In the genomic region with DNA sequence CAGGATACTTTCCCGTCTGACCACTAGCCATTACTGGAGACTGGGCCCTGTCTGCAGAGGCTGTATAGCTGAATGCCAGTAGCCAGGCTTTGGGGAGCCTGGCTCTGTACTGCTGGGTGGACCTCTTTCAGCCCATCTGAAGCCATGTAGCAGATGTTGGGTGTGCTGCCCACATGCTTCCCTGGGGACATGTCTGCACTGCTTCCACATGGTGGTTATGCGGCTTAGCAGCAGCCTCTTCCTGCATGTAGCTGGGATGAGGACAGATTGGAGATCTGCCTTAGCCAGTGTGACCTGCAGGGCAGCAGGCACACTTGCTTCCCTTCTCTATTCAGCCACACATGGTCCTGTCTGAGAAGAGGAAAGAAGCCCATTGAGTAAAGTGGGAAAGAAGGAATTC, we compare ENCODE assay signal across 26 mouse cellular contexts. TPM values are rescaled to one million over a fixed set of nuclear protein-coding genes. Genes with fewer than 3 reads are reported as not detected.
"Had no signal": no experiment of that assay in that cellular context is flagged by ENCODE, and none has a peak within 500 bp of the region (broad histone marks: within the 10 kb centered on the region; RNA-seq: fewer than 3 reads in every experiment).

No protein-coding gene starts in this region.

- H3K9ac ChIP-seq: liver, embryonic 14.5 days; liver, postnatal 0 days; lung, embryonic 14.5 days; neural tube, embryonic 12.5 days; stomach, embryonic 15.5 days had no signal

- H3K9me3 ChIP-seq: neural tube, embryonic 12.5 days; stomach, embryonic 15.5 days had no signal

- H3K4me3 ChIP-seq: left cerebral cortex, adult 2 months; neural tube, embryonic 12.5 days; stomach, embryonic 15.5 days had no signal

- DNase-seq: kidney, adult 18-20 months; kidney, adult 9 months; kidney, postnatal 14 days; kidney, postnatal 4 days; layer of hippocampus, postnatal 36 days; liver, postnatal 0 days; lung, embryonic 14.5 days; midbrain, embryonic 14.5 days; retina, postnatal 1 day; right cerebral cortex, postnatal 25 days; spleen, adult 18-20 months; thymus, postnatal 25 days had no signal

- ATAC-seq: intestine, embryonic 16.5 days; liver, postnatal 0 days; lung, postnatal 0 days had no signal

- H3K4me2 ChIP-seq: lung, embryonic 14.5 days; midbrain, embryonic 11.5 days; neural tube, embryonic 12.5 days; stomach, embryonic 15.5 days had no signal

- H3K27me3 ChIP-seq: neural tube, embryonic 12.5 days; stomach, embryonic 15.5 days had no signal

- H3K4me1 ChIP-seq: neural tube, embryonic 12.5 days; stomach, embryonic 15.5 days had no signal

- H3K27ac ChIP-seq: left cerebral cortex, adult 2 months; liver, embryonic 14.5 days; macrophage; neural tube, embryonic 12.5 days; stomach, embryonic 15.5 days had no signal

RNA-seq across cellular contexts. Expression of gene Chat, which starts 56.5 kb away (rescaled TPM):
- total RNA-seq: layer of hippocampus, adult 8-10 months; layer of hippocampus, postnatal 10 days; layer of hippocampus, postnatal 36 days; liver, adult 2 months; megakaryocyte-erythroid progenitor cell, adult 5-6 weeks had no signal
- polyA plus RNA-seq: limb, embryonic 11.5 days; liver, adult 2 months; liver, embryonic 14.5 days; liver, postnatal 0 days; lung, embryonic 14.5 days; lung, postnatal 0 days; macrophage; thymus, postnatal 0 days had no signal

RNA-seq across cellular contexts. Expression of gene Slc18a3, which starts 57.7 kb away (rescaled TPM):
- total RNA-seq: layer of hippocampus, adult 8-10 months; layer of hippocampus, postnatal 36 days; liver, adult 2 months; megakaryocyte-erythroid progenitor cell, adult 5-6 weeks had no signal
- polyA plus RNA-seq: liver, adult 2 months; liver, embryonic 14.5 days; liver, postnatal 0 days; lung, postnatal 0 days; macrophage; thymus, postnatal 0 days had no signal
